9 mouse cellular contexts compared by ENCODE assay signal in the genomic region with DNA sequence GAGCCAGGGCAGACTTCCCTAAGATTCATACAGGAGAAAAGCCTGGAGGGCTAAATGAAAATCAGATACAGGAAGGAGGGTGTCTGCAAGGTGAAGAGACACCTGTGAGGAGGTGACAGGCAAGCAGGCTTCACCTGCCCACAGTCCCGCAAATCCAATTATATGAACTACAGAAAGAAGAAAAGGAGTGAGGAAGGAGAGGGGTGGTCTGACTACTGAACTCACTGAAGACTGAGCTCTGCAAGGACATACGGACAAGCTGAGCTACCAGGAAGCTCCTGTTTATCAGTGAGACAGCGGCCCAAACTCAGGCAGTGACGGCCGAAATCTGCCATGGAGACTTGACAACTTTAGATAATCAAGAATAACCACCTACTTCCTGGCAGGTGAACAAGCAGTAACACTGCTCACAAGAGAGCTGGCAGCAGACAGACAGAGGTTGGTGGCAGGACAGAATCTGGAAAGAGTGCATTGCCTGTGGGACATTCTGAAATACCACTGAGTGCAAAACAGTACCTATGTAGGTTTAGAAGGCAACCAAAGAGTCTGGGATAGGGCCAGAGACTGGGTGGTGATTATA. TPM values are rescaled to one million over a fixed set of nuclear protein-coding genes. Genes with fewer than 3 reads are reported as not detected.
DNase-seq lines count a peak whose midpoint lies in the region; ATAC-seq and TF ChIP-seq lines count a peak whose summit lies in the region.
"Had no signal": no experiment of that assay in that cellular context is flagged by ENCODE, and none has a peak within 500 bp of the region (broad histone marks: within the 10 kb centered on the region; RNA-seq: fewer than 3 reads in every experiment).

No protein-coding gene starts in this region.

- H3K27me3 ChIP-seq in limb, embryonic 12.5 days = no peaks in the 10 kb centered on the region
- H3K27me3 ChIP-seq in limb, embryonic 10.5 days (ENCODE audit: low read depth, poor library complexity, severe bottlenecking) = no peaks in the 10 kb centered on the region
- H3K27me3 ChIP-seq in heart, embryonic 13.5 days (replicated peaks) = no peaks in the 10 kb centered on the region
- H3K27me3 ChIP-seq in liver, embryonic 14.5 days (ENCODE audit: control insufficient read depth, insufficient read depth, low read length) = no peaks in the 10 kb centered on the region
- no peaks in the 10 kb centered on the region for H3K27me3 ChIP-seq in small intestine, adult 2 months (ENCODE audit: control insufficient read depth, insufficient read depth, low read length)

- no peak for TF ChIP-seq EP300 in liver, embryonic 14.5 days (IDR thresholded peaks at IDR 0.05; ENCODE audit: low read depth)

- 0 out of 2 replicates have a peak overlapping the region, but pooled peaks have one; percentile 35 for H3K27ac ChIP-seq in limb, embryonic 12.5 days
- no peak overlapping the region for H3K27ac ChIP-seq in limb, embryonic 10.5 days
- H3K27ac ChIP-seq in heart, embryonic 13.5 days (replicated peaks) = peak overlapping the region; percentile 78
- H3K27ac ChIP-seq in liver, embryonic 14.5 days = no peak overlapping the region; the same call in 1 of the 2 replicates
- H3K27ac ChIP-seq in small intestine, adult 2 months (ENCODE audit: insufficient read depth, low read depth, low read length) = peak overlapping the region; percentile 64
- H3K27ac ChIP-seq: left cerebral cortex, adult 2 months had no signal

- intact Hi-C loops in left cerebral cortex, postnatal 4 days (cut with DNase I) = loop anchor here (10.0 kb wide), 1 partner anchor 59 kb away; no protein-coding TSS in a partner anchor

- peaks cover 37% of the 10 kb centered on the region for H3K4me1 ChIP-seq in limb, embryonic 12.5 days (replicated peaks)
- H3K4me1 ChIP-seq in limb, embryonic 10.5 days = peaks cover 45% of the 10 kb centered on the region
- peaks cover 75% of the 10 kb centered on the region for H3K4me1 ChIP-seq in heart, embryonic 13.5 days
- peaks cover 45 to 51% of the 10 kb centered on the region in 2 experiments for H3K4me1 ChIP-seq in liver, embryonic 14.5 days (replicated peaks; ENCODE audit: control insufficient read depth in 2 of 2, insufficient read depth in 2 of 2, low read length in 1 of 2)
- H3K4me1 ChIP-seq in small intestine, adult 2 months (ENCODE audit: control insufficient read depth, insufficient read depth, insufficient read length, low read length) = peaks cover 20% of the 10 kb centered on the region

- no peak overlapping the region for H3K9ac ChIP-seq in limb, embryonic 12.5 days (replicated peaks)
- H3K9ac ChIP-seq in heart, embryonic 13.5 days = peak overlapping the region; percentile 68
- 0 out of 2 replicates have a peak overlapping the region, but pooled peaks have one; percentile 9 for H3K9ac ChIP-seq in liver, embryonic 14.5 days (replicated peaks)

- H3K9me3 ChIP-seq in limb, embryonic 12.5 days = no peaks in the 10 kb centered on the region
- no peaks in the 10 kb centered on the region for H3K9me3 ChIP-seq in limb, embryonic 10.5 days (replicated peaks)
- H3K9me3 ChIP-seq in heart, embryonic 13.5 days = no peaks in the 10 kb centered on the region
- no peaks in the 10 kb centered on the region for H3K9me3 ChIP-seq in liver, embryonic 14.5 days (ENCODE audit: control insufficient read depth, low read length)

- TF ChIP-seq POLR2A in small intestine, adult 2 months (IDR thresholded peaks at IDR 0.05; ENCODE audit: low read depth, low read length) = no peak

- no peak for TF ChIP-seq CTCF in liver, embryonic 14.5 days (IDR thresholded peaks at IDR 0.05; ENCODE audit: low read depth)
- no peak for TF ChIP-seq CTCF in small intestine, adult 2 months (IDR thresholded peaks at IDR 0.05; ENCODE audit: extremely low read depth, insufficient read length, insufficient replicate concordance, low read depth, low read length)

- H3K4me2 ChIP-seq in limb, embryonic 12.5 days = no peak overlapping the region
- H3K4me2 ChIP-seq in heart, embryonic 13.5 days = peak overlapping the region; percentile 56
- peak overlapping the region; percentile 25 for H3K4me2 ChIP-seq in liver, embryonic 14.5 days (ENCODE audit: low read depth)

- H3K36me3 ChIP-seq in limb, embryonic 12.5 days = no peaks in the 10 kb centered on the region
- no peaks in the 10 kb centered on the region for H3K36me3 ChIP-seq in limb, embryonic 10.5 days
- H3K36me3 ChIP-seq in heart, embryonic 13.5 days = no peaks in the 10 kb centered on the region
- H3K36me3 ChIP-seq in liver, embryonic 14.5 days (replicated peaks; ENCODE audit: control insufficient read depth, insufficient read depth, low read depth) = peaks cover 5% of the 10 kb centered on the region; the same call in 1 of the 2 replicates
- H3K36me3 ChIP-seq in small intestine, adult 2 months (ENCODE audit: control insufficient read depth, insufficient read depth, low read length) = no peaks in the 10 kb centered on the region; the same call in 1 of the 2 replicates

- 85% methylated on average over 5 of the region's 5 CpGs for WGBS in limb, embryonic 12.5 days
- WGBS in limb, embryonic 10.5 days = 78% methylated on average over 5 of the region's 5 CpGs
- WGBS in heart, embryonic 13.5 days = 23% methylated on average over 5 of the region's 5 CpGs
- 18% methylated on average over 5 of the region's 5 CpGs for WGBS in liver, embryonic 14.5 days (ENCODE audit: insufficient replicate concordance)
- WGBS in small intestine, adult 2 months = 29% methylated on average over 5 of the region's 5 CpGs

- no peak for ATAC-seq in limb, embryonic 12.5 days (ENCODE audit: insufficient number of reproducible peaks, insufficient read depth, low FRiP score, low TSS enrichment, low read depth)
- no peak for ATAC-seq in heart, embryonic 13.5 days (ENCODE audit: extremely low read depth, insufficient number of reproducible peaks, low FRiP score, low TSS enrichment)
- ATAC-seq in liver, embryonic 14.5 days (ENCODE audit: insufficient read depth) = no peak
- ATAC-seq: inflammation-experienced regulatory T-cells, adult 6 months had no signal

- no peak overlapping the region for H3K4me3 ChIP-seq in limb, embryonic 12.5 days (replicated peaks)
- H3K4me3 ChIP-seq in limb, embryonic 10.5 days = no peak overlapping the region
- peak overlapping the region; percentile 16 for H3K4me3 ChIP-seq in heart, embryonic 13.5 days
- H3K4me3 ChIP-seq in liver, embryonic 14.5 days (ENCODE audit: insufficient read depth in 1 of 2, low read depth in 2 of 2, low read length in 2 of 2) = no peak overlapping the region; a peak in 1 of 4 replicates
- H3K4me3 ChIP-seq in small intestine, adult 2 months (ENCODE audit: low read depth, low read length) = no peak overlapping the region
- H3K4me3 ChIP-seq: left cerebral cortex, adult 2 months had no signal

- no peak for DNase-seq in limb, embryonic 10.5 days (ENCODE audit: low spot score)
- DNase-seq in liver, embryonic 14.5 days (ENCODE audit: low read depth in 3 of 3, low spot score in 3 of 3) = no peak
- DNase-seq in thymus, postnatal 0 days (ENCODE audit: low spot score) = no peak
- no peak for DNase-seq in left cerebral cortex, postnatal 4 days

RNA-seq across cellular contexts. Expression of a gene that starts 5.4 kb away (rescaled TPM):
- 16.0 and 16.7 TPM in 2 replicates for polyA plus RNA-seq in limb, embryonic 12.5 days (2016; fragmentation: Nextera tagmentation; extraction: Ambion mirVana)
- 12.9 and 13.6 TPM in 2 replicates for polyA plus RNA-seq in limb, embryonic 10.5 days (2016; fragmentation: Nextera tagmentation; extraction: Ambion mirVana)
- 11.7 and 11.8 TPM in 2 replicates for polyA plus RNA-seq in heart, embryonic 13.5 days (2015; fragmentation: Nextera tagmentation; extraction: Ambion mirVana)
- polyA plus RNA-seq in liver, embryonic 14.5 days (2012; rRNA removed) = 6.7 and 10.9 TPM in 2 replicates
- polyA plus RNA-seq in liver, embryonic 14.5 days (2014; fragmentation: Nextera tagmentation; extraction: Ambion mirVana) = 8.4 and 9.0 TPM in 2 replicates
- 4.9 and 12.6 TPM in 2 replicates for polyA plus RNA-seq in small intestine, adult 2 months (2012; rRNA removed)
- 2.4 and 2.8 TPM in 2 replicates for polyA plus RNA-seq in thymus, postnatal 0 days (2015; fragmentation: Nextera tagmentation; extraction: Ambion mirVana)
- 100 to 1,000 TPM; 235 to 259 TPM for total RNA-seq in left cerebral cortex, postnatal 4 days (2021)

Comparison
In these comparisons a context has a peak if more than half of its experiments do, and no peak if none do; other contexts are left out.
1. H3K27ac ChIP-seq: peak in limb, embryonic 12.5 days (single experiment), heart, embryonic 13.5 days (single experiment) and small intestine, adult 2 months (single experiment); none in limb, embryonic 10.5 days (single experiment) and liver, embryonic 14.5 days (single experiment).